Mouse (Mus musculus): ENCODE measurements around the gene Arl6ip1. TPM values are rescaled to one million over a fixed set of nuclear protein-coding genes. Genes with fewer than 3 reads are reported as not detected.
A peak's percentile ranks its signal among the peaks of the same experiment; 100 is the strongest.

The Arl6ip1 gene
- polyA plus RNA-seq, 1 experiment from 2014 or later = 480 TPM

- Histone ChIP-seq H3K9me3 (no peaks in the 10 kb centered on the region), H3K4me3 (no peak overlapping the region), H3K36me3 (peaks cover 29% of the 10 kb centered on the region), H3K4me2 (no peak overlapping the region), H3K27me3 (no peaks in the 10 kb centered on the region), H3K9ac (no peak overlapping the region), H3K4me1 (replicated peaks) (peaks cover 33% of the 10 kb centered on the region), H3K27ac (replicated peaks) (no peak overlapping the region)
- ATAC-seq (ENCODE audit: low read depth) = no peak
- 82% methylated on average over 11 of the region's 11 CpGs for WGBS
These were observed 3.1 kb downstream of the Arl6ip1 start for GRCm38 (mm10) chr7:118126219-118126875.

- no peak overlapping the region for H3K9ac ChIP-seq
- H3K27ac ChIP-seq (replicated peaks) = no peak overlapping the region
- peaks cover 35% of the 10 kb centered on the region for H3K36me3 ChIP-seq
- H3K4me3 ChIP-seq = no peak overlapping the region
- H3K4me2 ChIP-seq = no peak overlapping the region
- H3K4me1 ChIP-seq (replicated peaks) = peaks cover 33% of the 10 kb centered on the region
- no peaks in the 10 kb centered on the region for H3K9me3 ChIP-seq
- no peaks in the 10 kb centered on the region for H3K27me3 ChIP-seq
- ATAC-seq (ENCODE audit: low read depth) = no peak
These were observed 3.7 kb downstream of the Arl6ip1 start for GRCm38 (mm10) chr7:118125736-118126135.

DNA sequence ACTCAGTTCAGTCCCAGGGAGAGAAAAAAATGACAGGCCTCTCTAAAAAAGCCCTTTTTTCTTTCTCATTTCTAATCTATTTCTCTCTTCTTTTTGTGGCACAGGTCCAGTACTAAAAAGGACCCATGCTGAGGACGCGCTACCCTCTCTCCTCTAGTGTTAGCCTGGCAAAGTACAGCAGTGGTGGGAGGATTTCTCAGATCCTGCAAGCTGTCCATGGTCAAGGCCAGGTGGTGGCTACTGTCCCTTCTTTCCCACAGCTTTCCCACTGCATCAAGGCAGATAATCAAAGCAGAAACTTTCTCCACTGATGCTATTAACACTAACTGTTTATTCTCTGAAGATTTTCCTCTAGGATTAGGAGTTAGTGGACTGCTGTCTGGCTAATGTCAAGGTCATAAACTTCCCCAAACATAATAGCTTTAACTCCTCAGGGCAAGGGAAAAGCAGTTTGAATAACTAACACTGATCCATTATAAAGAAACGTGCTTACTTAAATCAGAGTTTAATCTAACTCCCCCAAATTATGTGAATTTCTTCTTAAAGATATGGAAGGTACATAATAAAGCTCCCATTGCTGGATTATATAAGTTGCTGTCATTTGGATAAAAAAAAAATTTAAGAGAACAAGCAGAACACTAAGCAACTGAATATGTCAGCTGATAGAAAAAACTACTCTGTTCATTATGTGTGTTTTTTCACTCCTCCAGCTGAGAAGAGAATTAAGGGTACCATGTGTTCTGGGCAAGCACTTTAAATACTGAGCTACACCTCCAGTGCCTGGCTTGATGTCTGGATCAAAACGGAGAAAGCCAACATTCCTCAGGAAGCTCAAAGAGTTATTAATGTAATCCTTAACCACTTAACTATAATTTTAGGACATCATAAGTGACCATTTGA, 5.7 kb downstream of the Arl6ip1 start:
- Histone ChIP-seq H3K9ac (no peak overlapping the region), H3K4me1 (replicated peaks) (peaks cover 27% of the 10 kb centered on the region), H3K4me2 (no peak overlapping the region), H3K27me3 (no peaks in the 10 kb centered on the region), H3K27ac (replicated peaks) (no peak overlapping the region), H3K4me3 (no peak overlapping the region), H3K36me3 (peaks cover 55% of the 10 kb centered on the region), H3K9me3 (no peaks in the 10 kb centered on the region)
- WGBS = 94% methylated on average over 4 of the region's 4 CpGs
- ATAC-seq (ENCODE audit: low read depth) = no peak

- H3K36me3 ChIP-seq = peaks cover 65% of the 10 kb centered on the region
- no peak overlapping the region for H3K4me3 ChIP-seq
- H3K4me2 ChIP-seq = no peak overlapping the region
- ATAC-seq (ENCODE audit: low read depth) = no peak
- H3K27me3 ChIP-seq = no peaks in the 10 kb centered on the region
- WGBS = 93% methylated on average over 7 of the region's 7 CpGs
- H3K4me1 ChIP-seq (replicated peaks) = peaks cover 15% of the 10 kb centered on the region
- H3K9ac ChIP-seq = no peak overlapping the region
- H3K9me3 ChIP-seq = no peaks in the 10 kb centered on the region
- no peak overlapping the region for H3K27ac ChIP-seq (replicated peaks)
These were observed 7.2 kb downstream of the Arl6ip1 start for GRCm38 (mm10) chr7:118122235-118122634.

- Histone ChIP-seq H3K9ac (no peak overlapping the region), H3K27me3 (no peaks in the 10 kb centered on the region), H3K36me3 (peaks cover 57% of the 10 kb centered on the region), H3K4me2 (no peak overlapping the region), H3K4me1 (replicated peaks) (peaks cover 8% of the 10 kb centered on the region), H3K9me3 (no peaks in the 10 kb centered on the region), H3K4me3 (no peak overlapping the region), H3K27ac (replicated peaks) (no peak overlapping the region)
- 93% methylated on average over 1 of the region's 1 CpGs for WGBS
- no peak for ATAC-seq (ENCODE audit: low read depth)
These were observed 8.8 kb downstream of the Arl6ip1 start for GRCm38 (mm10) chr7:118120654-118121053.

DNA sequence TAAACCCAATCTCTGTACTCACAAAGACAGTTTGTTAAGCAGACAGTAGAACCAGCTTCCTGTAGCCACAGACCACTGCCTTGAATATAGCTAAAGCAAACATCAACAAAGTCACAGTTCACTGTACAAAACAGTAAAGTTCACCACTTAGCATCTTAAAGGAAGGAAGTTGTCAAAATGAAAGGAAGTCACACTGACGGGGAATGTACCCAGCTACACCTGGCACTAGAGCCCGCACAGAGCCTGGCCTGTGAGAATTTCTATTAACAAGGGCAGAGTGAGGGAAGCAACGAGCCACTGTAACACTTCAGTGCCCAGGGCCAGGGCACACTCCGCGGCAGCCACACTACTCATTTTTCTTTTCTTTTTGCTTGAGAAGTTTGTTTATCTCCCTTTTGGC, 9.5 kb downstream of the Arl6ip1 start:
- Histone ChIP-seq H3K27me3 (no peaks in the 10 kb centered on the region), H3K9me3 (no peaks in the 10 kb centered on the region), H3K4me1 (replicated peaks) (peaks cover 12% of the 10 kb centered on the region), H3K9ac (no peak overlapping the region), H3K4me2 (no peak overlapping the region), H3K4me3 (no peak overlapping the region), H3K27ac (replicated peaks) (no peak overlapping the region), H3K36me3 (peaks cover 56% of the 10 kb centered on the region)
- ATAC-seq (ENCODE audit: low read depth) = no peak
- 93% methylated on average over 5 of the region's 5 CpGs for WGBS

GRCm38 (mm10) chr7:118119142-118119541, 10.3 kb downstream of the Arl6ip1 start:
- 55% methylated on average over 2 of the region's 2 CpGs for WGBS

GRCm38 (mm10) chr7:118118426-118118825, 11.0 kb downstream of the Arl6ip1 start:
- no peak overlapping the region for H3K27ac ChIP-seq (replicated peaks)
- H3K9ac ChIP-seq = no peak overlapping the region
- WGBS = 81% methylated on average over 3 of the region's 3 CpGs
- no peak for ATAC-seq (ENCODE audit: low read depth)
- no peak overlapping the region for H3K4me3 ChIP-seq
- no peaks in the 10 kb centered on the region for H3K27me3 ChIP-seq
- peaks cover 63% of the 10 kb centered on the region for H3K36me3 ChIP-seq
- H3K9me3 ChIP-seq = no peaks in the 10 kb centered on the region
- H3K4me1 ChIP-seq (replicated peaks) = peaks cover 27% of the 10 kb centered on the region
- H3K4me2 ChIP-seq = no peak overlapping the region

More at GRCm38 (mm10) chr7:118119142-118119541, 10.3 kb downstream of the Arl6ip1 start:
- peaks cover 58% of the 10 kb centered on the region for H3K36me3 ChIP-seq
- no peak overlapping the region for H3K27ac ChIP-seq (replicated peaks)
- no peak overlapping the region for H3K9ac ChIP-seq
- no peak overlapping the region for H3K4me3 ChIP-seq
- H3K9me3 ChIP-seq = no peaks in the 10 kb centered on the region
- H3K4me1 ChIP-seq (replicated peaks) = peaks cover 20% of the 10 kb centered on the region
- H3K27me3 ChIP-seq = no peaks in the 10 kb centered on the region
- H3K4me2 ChIP-seq = no peak overlapping the region
- no peak for ATAC-seq (ENCODE audit: low read depth)

DNA sequence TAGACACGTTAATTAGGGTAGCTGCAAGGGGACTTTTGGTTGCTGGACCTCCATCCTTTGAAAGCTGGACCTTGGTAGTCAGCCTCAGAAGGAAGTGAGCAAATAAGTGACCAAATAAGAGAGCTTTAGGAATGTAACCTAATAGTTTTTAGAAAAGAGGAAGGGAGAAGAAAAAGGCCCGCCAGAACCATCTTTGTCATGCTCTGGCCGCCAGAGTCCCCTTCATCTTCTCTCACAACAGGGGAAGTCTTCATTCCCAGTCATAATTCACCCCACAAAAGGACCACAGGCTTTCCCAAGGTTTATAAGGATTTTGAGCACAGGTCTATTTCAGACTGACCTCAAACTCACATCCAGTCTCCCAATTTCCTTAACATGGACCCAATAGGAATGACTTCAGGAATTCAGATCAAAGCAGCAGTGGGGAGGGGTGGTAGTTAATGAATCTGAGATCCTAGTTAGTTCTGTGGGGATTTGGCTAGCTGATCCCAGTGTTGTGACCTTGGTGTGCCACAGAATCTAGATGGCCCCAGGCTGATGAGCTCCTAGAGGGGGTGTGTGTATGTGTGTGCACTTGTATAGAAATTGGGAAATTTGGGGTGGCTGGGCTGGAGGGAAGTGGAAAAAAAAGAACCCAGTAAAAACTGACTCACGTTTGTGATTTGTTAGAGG, 11.8 kb downstream of the Arl6ip1 start:
- ATAC-seq (ENCODE audit: low read depth) = no peak
- peak overlapping the region; percentile 39 for H3K27ac ChIP-seq (replicated peaks)

GRCm38 (mm10) chr7:118116787-118117538, 12.5 kb downstream of the Arl6ip1 start:
- peak overlapping the region; percentile 83 for H3K4me3 ChIP-seq
- H3K4me1 ChIP-seq (replicated peaks) = peaks cover 42% of the 10 kb centered on the region
- H3K4me2 ChIP-seq = peak overlapping the region; percentile 69
- peak overlapping the region; percentile 87 for H3K27ac ChIP-seq (replicated peaks)
- 12% methylated on average over 8 of the region's 8 CpGs for WGBS
- peaks cover 65% of the 10 kb centered on the region for H3K36me3 ChIP-seq
- no peaks in the 10 kb centered on the region for H3K9me3 ChIP-seq
- no peaks in the 10 kb centered on the region for H3K27me3 ChIP-seq
- peak overlapping the region; percentile 78; the same call in 1 of the 2 replicates for H3K9ac ChIP-seq
- 0 out of 2 replicates have a peak, but pooled peaks have one; percentile 15 for ATAC-seq (ENCODE audit: low read depth)

More for the DNA sequence above, 11.8 kb downstream of the Arl6ip1 start:
- Histone ChIP-seq H3K36me3 (peaks cover 64% of the 10 kb centered on the region), H3K4me1 (replicated peaks) (peaks cover 35% of the 10 kb centered on the region), H3K9ac (no peak overlapping the region), H3K9me3 (no peaks in the 10 kb centered on the region), H3K4me3 (no peak overlapping the region), H3K27me3 (no peaks in the 10 kb centered on the region), H3K4me2 (no peak overlapping the region)
- WGBS = 25% methylated on average over 4 of the region's 4 CpGs

DNA sequence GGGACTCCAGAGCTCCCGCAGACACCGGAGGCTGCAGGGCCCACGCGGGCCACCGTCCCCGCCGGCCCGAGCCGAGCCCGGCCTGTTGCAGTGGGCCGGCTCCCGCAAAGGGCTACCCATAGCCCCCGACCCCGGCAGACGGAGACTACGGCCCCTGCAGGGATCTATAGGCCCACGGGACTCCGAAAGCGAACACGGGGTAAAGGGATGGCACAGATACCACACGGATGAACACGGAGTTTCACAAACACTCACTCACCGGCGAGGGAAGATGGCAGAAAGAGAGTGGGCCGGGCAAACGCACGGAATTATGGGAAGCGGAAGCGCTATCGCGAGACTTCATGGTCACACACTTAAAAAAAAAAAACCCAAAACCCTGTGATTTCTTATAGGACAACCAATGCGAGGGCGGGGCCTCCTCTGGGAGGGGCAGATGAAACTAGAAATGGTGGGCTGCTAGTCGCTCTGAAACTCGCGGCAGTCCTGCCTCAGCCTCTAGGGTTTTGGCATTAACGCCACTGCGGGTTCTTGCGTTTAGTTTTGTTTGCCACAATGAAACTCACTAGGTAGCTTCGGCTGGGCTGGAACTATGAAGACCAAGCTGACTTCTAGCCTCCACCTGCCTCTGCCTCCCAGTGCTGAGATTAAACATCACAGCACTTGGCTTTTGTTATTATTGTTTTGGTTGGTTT, 13.4 kb downstream of the Arl6ip1 start, which contains the start of gene Rps15a:
TSS of gene Rps15a (minus strand) at position 312 of the 692 bp plus-strand sequence.
- H3K9me3 ChIP-seq = no peaks in the 10 kb centered on the region
- H3K4me2 ChIP-seq = peak within 1 kb of the TSS; percentile 99
- WGBS = under 1% methylated on average over 40 of the region's 40 CpGs
- H3K27me3 ChIP-seq = no peaks in the 10 kb centered on the region
- peak; percentile 80 for ATAC-seq (ENCODE audit: low read depth)
- H3K9ac ChIP-seq = peak within 1 kb of the TSS; percentile 94
- peak within 1 kb of the TSS; percentile 87 for H3K27ac ChIP-seq (replicated peaks)
- peak within 1 kb of the TSS; percentile 83 for H3K4me3 ChIP-seq
- peaks cover 51% of the 10 kb centered on the region for H3K4me1 ChIP-seq (replicated peaks)
- H3K36me3 ChIP-seq = peaks cover 70% of the 10 kb centered on the region
